Mouse (Mus musculus): ENCODE data around the gene Prr13.

The Prr13 gene

GRCm38 (mm10) chr15:102460409-102460808 is 1.6 kb downstream of the Prr13 start:
- no peak for DNase-seq (ENCODE audit: low spot score in 2 of 2)

GRCm38 (mm10) chr15:102460971-102461370 is 2.1 kb downstream of the Prr13 start:
- DNase-seq (ENCODE audit: low spot score in 2 of 2): no peak

- DNase-seq (ENCODE audit: low spot score in 2 of 2): no peak
Measured at GRCm38 (mm10) chr15:102461430-102462075, 2.7 kb downstream of the Prr13 start.

- peak in 1 of 2 experiments; percentile 44 for DNase-seq (ENCODE audit: low spot score in 2 of 2)
Measured at GRCm38 (mm10) chr15:102463666-102464065, 4.8 kb downstream of the Prr13 start.

- no peak for DNase-seq (ENCODE audit: low spot score in 2 of 2)
Measured at GRCm38 (mm10) chr15:102468675-102469370, 10.0 kb downstream of the Prr13 start.

DNA sequence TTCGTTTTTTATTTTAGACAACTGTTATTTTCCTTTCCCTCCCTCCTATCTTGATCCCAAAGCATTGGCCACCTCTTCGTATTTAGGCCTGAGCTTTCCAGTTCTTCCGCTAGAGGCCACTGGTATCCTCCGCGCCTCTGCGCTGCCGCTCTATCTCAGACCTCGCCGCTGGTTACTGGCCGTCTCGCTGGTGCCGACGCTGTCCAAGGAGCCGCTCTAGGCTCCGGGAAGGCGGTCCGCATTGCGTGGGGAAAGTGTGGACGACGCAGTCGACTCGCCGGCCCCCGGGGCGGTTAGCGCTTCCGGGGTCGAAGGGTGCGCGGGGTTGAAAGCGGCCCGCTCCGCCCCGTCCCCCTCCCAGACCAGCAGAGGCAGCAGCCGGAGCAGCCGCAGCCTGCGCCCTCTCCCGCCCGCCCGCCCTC is 11.4 kb downstream of the Prr13 start, which contains the start of gene Pcbp2:
Gene Pcbp2, plus strand, starts transcription at position 357 of the 422 bp plus-strand sequence.
- peak; percentile 94 to 97 for DNase-seq (ENCODE audit: low spot score in 2 of 2)

DNA sequence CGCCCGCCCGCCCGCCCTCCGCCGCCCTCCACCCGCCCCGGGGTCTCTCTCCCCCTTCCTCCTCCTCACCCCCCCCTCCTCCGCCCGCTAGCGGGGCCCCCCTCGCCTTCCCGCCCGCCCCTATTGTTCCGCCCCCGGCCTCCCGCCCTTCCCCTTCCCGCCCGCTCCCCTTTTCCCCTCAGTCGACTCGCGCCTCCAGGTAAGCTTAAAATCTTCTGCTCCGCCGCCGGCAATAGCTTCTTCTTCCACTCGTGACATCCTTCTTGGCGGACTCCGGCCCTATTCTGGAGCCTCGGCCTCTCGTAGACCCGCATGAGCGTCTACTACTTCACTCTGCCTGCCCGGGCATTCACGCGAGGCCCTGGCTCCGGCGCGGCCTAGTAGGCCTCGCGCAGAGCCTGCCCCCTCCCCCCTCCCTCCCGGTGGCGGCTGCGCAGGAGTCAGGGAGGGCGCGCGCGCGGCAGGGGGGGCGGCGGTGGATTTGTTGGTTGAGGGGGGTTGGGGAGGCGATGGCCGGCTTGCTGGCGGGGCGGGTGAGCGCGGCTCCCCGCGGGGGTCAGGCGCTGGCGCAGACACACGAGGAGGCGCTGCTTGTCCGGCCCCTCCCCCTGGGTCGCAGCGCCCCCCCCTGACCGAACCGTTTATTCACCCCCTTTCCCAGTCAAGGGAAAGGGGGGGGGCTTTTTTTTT is 11.9 kb downstream of the Prr13 start:
- peak; percentile 70 to 76 for DNase-seq (ENCODE audit: low spot score in 2 of 2)

- DNase-seq (ENCODE audit: low spot score in 2 of 2): no peak
Measured at GRCm38 (mm10) chr15:102471295-102471645, 12.4 kb downstream of the Prr13 start.

GRCm38 (mm10) chr15:102471727-102472126 is 12.9 kb downstream of the Prr13 start:
- no peak for DNase-seq (ENCODE audit: low spot score in 2 of 2)

- DNase-seq (ENCODE audit: low spot score in 2 of 2): no peak
Measured at GRCm38 (mm10) chr15:102473246-102473645, 14.4 kb downstream of the Prr13 start.

GRCm38 (mm10) chr15:102474520-102474919 is 15.7 kb downstream of the Prr13 start:
- no peak for DNase-seq (ENCODE audit: low spot score in 2 of 2)

DNA sequence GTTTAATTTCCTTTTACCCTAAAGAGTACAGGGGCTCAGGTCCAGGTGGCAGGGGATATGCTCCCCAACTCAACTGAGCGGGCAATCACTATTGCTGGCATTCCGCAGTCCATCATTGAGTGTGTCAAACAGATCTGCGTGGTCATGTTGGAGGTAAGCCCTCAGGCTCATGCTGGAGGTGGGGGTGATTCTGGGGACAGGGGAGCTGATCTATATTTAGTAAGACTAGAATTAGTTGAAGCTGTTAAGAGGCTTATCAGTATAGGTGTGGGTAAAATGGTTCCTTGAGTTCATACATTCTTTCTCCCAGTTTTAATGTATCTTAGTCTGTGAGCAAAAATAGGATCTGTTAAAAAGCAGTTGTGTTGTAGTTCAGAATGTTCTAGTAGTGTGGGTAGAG is 24.3 kb downstream of the Prr13 start:
- DNase-seq (ENCODE audit: low spot score in 2 of 2): no peak

DNA sequence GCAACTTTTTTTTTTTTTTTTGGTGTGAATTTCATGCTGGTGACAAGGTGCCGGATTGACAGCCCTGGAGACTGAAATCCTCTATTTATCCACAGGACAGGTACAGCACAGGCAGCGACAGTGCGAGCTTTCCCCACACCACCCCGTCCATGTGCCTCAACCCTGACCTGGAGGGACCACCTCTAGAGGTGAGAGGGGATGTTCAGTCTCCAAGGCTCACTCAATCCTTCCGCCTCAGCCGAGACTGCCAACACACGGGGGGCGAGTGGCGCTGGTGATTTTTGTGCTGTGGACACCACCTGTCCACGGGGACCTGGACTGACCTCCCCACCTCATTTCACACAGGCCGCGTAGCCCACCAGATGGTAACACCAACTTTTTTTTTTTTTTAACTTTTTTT is 27.0 kb downstream of the Prr13 start:
- no peak for DNase-seq (ENCODE audit: low spot score in 2 of 2)

DNA sequence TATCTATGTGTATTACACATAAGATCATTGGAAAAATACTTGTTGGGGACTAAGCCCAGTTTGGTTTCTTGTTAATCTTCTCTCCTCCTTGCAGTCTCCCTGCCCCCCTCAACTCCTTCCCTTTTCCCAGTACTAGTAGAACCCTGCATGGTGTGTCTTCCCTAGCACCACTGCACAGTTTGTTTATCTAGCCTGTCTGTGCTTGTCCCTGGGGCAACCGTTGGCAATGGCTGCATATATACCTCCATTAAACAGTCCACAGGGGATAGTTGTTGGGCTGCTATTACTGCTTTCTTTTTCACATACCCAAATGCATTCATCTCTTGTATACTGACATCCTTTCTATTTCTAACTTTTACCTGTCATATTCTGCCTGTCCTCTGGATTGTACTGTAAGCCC is 28.8 kb downstream of the Prr13 start:
- no peak for DNase-seq (ENCODE audit: low spot score in 2 of 2)

GRCm38 (mm10) chr15:102498322-102498721 is 39.5 kb downstream of the Prr13 start:
- no peak for DNase-seq (ENCODE audit: low spot score in 2 of 2)

GRCm38 (mm10) chr15:102499370-102499769 is 40.5 kb downstream of the Prr13 start:
- no peak for DNase-seq (ENCODE audit: low spot score in 2 of 2)

DNA sequence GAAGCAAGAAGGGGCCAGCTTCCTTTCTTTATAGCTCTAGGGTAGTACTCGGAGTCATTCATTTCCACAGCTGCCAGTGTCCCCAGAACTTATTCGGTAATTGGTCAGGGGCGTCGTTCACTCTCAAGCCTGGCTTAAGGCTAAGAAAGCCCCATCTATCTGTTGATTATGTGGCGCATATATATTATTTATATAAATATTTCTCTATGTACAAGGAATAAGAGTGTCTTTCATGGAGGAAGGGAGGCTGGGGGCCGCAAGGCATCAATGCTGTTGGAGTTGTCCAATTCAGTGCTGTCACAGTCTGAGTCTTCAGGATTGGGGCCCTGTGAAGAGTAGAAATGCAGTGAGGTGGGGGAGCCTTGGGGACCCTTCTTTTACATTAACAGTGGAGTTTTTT is 41.0 kb downstream of the Prr13 start:
- no peak for DNase-seq (ENCODE audit: low spot score in 2 of 2)

GRCm38 (mm10) chr15:102500479-102500878 is 41.7 kb downstream of the Prr13 start:
- DNase-seq (ENCODE audit: low spot score in 2 of 2): no peak

GRCm38 (mm10) chr15:102501084-102501814 is 42.4 kb downstream of the Prr13 start:
- no peak for DNase-seq (ENCODE audit: low spot score in 2 of 2)

- DNase-seq (ENCODE audit: low spot score in 2 of 2): no peak
Measured at GRCm38 (mm10) chr15:102502254-102502840, 43.5 kb downstream of the Prr13 start.

DNA sequence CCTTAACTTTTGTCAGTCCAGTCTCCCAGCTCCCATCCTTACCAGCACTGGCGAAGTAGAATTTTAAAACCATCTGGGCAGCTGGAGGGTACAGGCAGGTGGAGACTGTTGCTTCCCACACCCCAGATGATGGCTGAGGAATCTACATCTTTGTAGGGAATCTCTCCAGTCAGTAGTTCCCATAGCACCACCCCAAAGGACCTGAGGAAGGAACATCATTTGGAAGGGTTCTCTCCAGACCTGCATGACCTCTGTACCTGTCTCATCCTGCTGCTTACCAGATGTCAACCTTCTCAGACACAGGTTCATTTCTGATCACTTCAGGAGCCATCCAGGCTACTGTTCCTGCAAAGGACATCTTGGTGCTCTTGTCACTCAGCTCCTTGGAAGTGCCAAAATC is 44.6 kb downstream of the Prr13 start, which contains the start of gene Gm10337:
Gene Gm10337, plus strand, starts transcription at position 276 of the 400 bp plus-strand sequence.
- DNase-seq (ENCODE audit: low spot score in 2 of 2): no peak
